Mouse (Mus musculus): Measurements from ENCODE around the gene Jsrp1. TPM values are rescaled to one million over a fixed set of nuclear protein-coding genes. Genes with fewer than 3 reads are reported as not detected.

The Jsrp1 gene
- polyA plus RNA-seq, 1 experiment = not detected

DNA sequence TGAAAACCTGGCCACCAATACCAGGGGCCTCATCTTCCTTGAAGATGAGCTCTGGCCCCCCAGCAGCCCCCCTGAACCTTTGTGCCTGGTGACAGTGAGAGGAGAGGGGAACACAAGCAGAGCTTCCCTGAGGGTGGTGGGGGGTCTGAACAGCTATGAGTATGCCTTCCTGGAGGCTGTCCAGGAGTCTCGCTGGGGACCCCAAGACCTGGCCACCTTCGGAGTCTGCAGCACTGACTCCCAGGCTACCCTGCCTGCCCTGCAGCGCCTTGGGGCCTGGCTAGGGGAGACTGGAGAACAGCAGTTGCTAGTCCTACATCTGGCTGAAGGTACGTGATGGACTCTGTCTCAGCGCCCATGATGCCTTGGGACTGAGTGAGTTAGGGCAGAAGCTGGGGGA is 8.0 kb downstream of the Jsrp1 start:
- no peak overlapping the region for H3K27ac ChIP-seq (ENCODE audit: insufficient read depth, low read depth, low read length)
- peaks cover 15% of the 10 kb centered on the region for H3K27me3 ChIP-seq (ENCODE audit: control insufficient read depth, insufficient read depth, low read length)
- peaks cover 15% of the 10 kb centered on the region for H3K4me1 ChIP-seq (ENCODE audit: control insufficient read depth, insufficient read depth, insufficient read length, low read length)
- H3K4me3 ChIP-seq (ENCODE audit: low read depth, low read length) = no peak overlapping the region
- 97% methylated on average over 5 of the region's 5 CpGs for WGBS
- TF ChIP-seq CTCF (IDR thresholded peaks at IDR 0.05; ENCODE audit: extremely low read depth, insufficient read length, insufficient replicate concordance, low read depth, low read length) (no peak), POLR2A (IDR thresholded peaks at IDR 0.05; ENCODE audit: low read depth, low read length) (no peak)
- peaks cover 37% of the 10 kb centered on the region for H3K36me3 ChIP-seq (ENCODE audit: control insufficient read depth, insufficient read depth, low read length)

DNA sequence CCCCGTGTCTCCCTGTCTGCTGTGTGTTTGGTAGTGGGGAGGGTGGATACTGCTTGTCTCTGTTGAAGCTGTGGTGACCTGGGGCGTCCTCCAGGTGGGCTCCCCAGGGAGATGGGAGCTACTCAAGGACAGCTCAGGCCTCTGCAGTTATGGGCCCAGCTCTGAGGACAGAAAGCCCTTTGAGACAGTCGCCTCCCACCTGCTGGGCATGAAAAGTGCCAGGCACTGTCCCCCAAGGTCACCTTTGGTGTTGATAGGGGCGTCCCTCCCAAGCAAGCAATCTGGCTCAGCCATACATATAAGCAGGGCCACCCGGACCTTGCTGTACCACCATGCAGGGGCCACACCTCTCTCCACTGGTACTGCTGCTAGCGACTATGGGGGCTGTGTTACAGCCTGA is 8.4 kb downstream of the Jsrp1 start, which contains the start of gene Amh:
TSS of gene Amh (plus strand) at position 328 of the 400 bp plus-strand sequence.
- Histone ChIP-seq H3K27me3 (ENCODE audit: control insufficient read depth, insufficient read depth, low read length) (peaks cover 11% of the 10 kb centered on the region), H3K4me3 (ENCODE audit: low read depth, low read length) (no peak within 1 kb of the TSS), H3K4me1 (ENCODE audit: control insufficient read depth, insufficient read depth, insufficient read length, low read length) (peaks cover 15% of the 10 kb centered on the region), H3K27ac (ENCODE audit: insufficient read depth, low read depth, low read length) (no peak within 1 kb of the TSS), H3K36me3 (ENCODE audit: control insufficient read depth, insufficient read depth, low read length) (peaks cover 37% of the 10 kb centered on the region)
- WGBS = 71% methylated on average over 6 of the region's 6 CpGs
- TF ChIP-seq CTCF (IDR thresholded peaks at IDR 0.05; ENCODE audit: extremely low read depth, insufficient read length, insufficient replicate concordance, low read depth, low read length) (no peak), POLR2A (IDR thresholded peaks at IDR 0.05; ENCODE audit: low read depth, low read length) (no peak)

DNA sequence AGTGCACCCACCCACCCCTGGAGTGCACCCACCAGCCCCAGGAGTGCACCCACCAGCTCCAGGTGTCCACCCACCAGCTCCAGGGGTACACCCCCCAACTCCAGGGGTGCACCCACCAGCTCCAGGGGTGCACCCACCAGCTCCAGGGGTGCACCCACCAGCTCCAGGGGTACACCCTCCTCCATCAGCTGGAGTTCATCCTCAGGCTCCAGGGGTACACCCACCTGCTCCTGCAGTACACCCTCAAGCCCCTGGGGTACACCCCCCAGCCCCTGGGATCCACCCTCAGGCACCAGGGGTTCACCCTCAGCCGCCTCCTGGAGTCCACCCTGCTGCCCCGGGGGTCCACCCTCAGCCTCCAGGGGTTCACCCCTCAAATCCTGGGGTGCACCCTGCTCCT is 9.0 kb downstream of the Jsrp1 start:
- TF ChIP-seq CTCF (IDR thresholded peaks at IDR 0.05; ENCODE audit: extremely low read depth, insufficient read length, insufficient replicate concordance, low read depth, low read length) (no peak), POLR2A (IDR thresholded peaks at IDR 0.05; ENCODE audit: low read depth, low read length) (no peak)

DNA sequence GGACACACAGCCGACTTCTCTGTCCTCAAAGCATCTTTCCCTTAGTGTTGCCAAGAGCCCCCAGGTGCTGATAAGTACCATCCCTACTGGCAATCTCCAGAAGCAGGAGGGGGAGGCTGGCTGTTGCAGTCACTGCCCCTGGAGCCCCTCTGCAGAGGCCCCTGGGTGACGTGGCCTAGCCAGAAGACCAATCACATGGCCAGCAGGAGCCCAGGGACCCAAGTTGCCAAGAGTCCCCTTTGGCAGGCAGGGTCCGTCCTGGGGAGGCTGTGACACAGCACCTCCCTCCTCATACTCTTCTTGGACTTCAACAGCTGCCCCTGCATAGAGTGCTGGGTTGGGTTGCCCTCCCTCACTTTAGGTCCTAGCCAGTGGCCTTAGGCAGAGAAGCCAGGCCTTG is 10.3 kb downstream of the Jsrp1 start:
- H3K4me1 ChIP-seq (ENCODE audit: control insufficient read depth, insufficient read depth, insufficient read length, low read length) = peaks cover 18% of the 10 kb centered on the region
- no peaks in the 10 kb centered on the region; the same call in 1 of the 2 replicates for H3K27me3 ChIP-seq (ENCODE audit: control insufficient read depth, insufficient read depth, low read length)
- H3K27ac ChIP-seq (ENCODE audit: insufficient read depth, low read depth, low read length) = no peak overlapping the region
- peaks cover 37% of the 10 kb centered on the region for H3K36me3 ChIP-seq (ENCODE audit: control insufficient read depth, insufficient read depth, low read length)
- WGBS = 85% methylated on average over 3 of the region's 3 CpGs
- TF ChIP-seq CTCF (IDR thresholded peaks at IDR 0.05; ENCODE audit: extremely low read depth, insufficient read length, insufficient replicate concordance, low read depth, low read length) (no peak), POLR2A (IDR thresholded peaks at IDR 0.05; ENCODE audit: low read depth, low read length) (peak; percentile 17; the same call in 1 of the 2 replicates)
- no peak overlapping the region for H3K4me3 ChIP-seq (ENCODE audit: low read depth, low read length)

More for the DNA sequence above, 9.0 kb downstream of the Jsrp1 start:
- H3K4me1 ChIP-seq (ENCODE audit: control insufficient read depth, insufficient read depth, insufficient read length, low read length) = peaks cover 19% of the 10 kb centered on the region
- H3K27ac ChIP-seq (ENCODE audit: insufficient read depth, low read depth, low read length) = no peak overlapping the region
- no peak overlapping the region for H3K4me3 ChIP-seq (ENCODE audit: low read depth, low read length)
- 87% methylated on average over 2 of the region's 2 CpGs for WGBS
- H3K36me3 ChIP-seq (ENCODE audit: control insufficient read depth, insufficient read depth, low read length) = peaks cover 37% of the 10 kb centered on the region
- peaks cover 9% of the 10 kb centered on the region for H3K27me3 ChIP-seq (ENCODE audit: control insufficient read depth, insufficient read depth, low read length)

DNA sequence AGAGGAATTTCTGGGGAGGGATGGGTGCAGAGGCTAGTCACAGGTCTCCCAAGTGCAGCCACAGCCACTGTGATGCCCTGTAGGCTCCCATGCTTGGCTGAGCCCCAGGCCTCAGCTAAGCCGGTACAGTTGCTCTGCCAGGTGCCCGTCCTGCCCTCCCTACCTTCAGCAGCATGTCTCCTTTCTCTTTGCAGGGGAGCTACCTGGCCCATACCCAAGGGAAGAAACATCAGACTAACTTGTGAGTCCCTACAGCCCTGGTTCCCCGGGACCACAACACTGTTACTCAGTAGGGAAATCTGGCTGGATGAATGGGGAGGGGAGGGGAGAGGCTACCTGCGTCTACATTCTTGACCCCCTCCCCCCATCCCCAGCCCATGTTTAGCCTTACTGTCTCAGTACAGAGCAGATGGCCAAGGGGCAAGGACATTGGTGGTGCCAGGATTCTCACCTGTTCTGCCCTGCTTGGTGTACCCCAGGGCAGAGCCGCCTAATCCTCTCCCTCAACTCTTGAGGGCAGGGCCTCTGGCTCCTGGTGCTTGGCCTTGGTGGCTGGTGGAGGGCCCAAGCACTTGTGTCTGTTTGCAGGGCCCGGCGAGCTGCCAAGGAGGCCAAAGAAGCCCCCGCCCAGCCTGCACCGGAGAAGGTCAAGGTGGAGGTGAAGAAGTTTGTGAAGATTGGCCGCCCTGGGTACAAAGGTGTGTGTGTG is 10.9 kb downstream of the Jsrp1 start:
- peaks cover 37% of the 10 kb centered on the region for H3K36me3 ChIP-seq (ENCODE audit: control insufficient read depth, insufficient read depth, low read length)
- peaks cover 17% of the 10 kb centered on the region for H3K4me1 ChIP-seq (ENCODE audit: control insufficient read depth, insufficient read depth, insufficient read length, low read length)
- 90% methylated on average over 10 of the region's 10 CpGs for WGBS
- no peaks in the 10 kb centered on the region; the same call in 1 of the 2 replicates for H3K27me3 ChIP-seq (ENCODE audit: control insufficient read depth, insufficient read depth, low read length)
- TF ChIP-seq POLR2A (IDR thresholded peaks at IDR 0.05; ENCODE audit: low read depth, low read length) (no peak), CTCF (IDR thresholded peaks at IDR 0.05; ENCODE audit: extremely low read depth, insufficient read length, insufficient replicate concordance, low read depth, low read length) (no peak)
- no peak overlapping the region for H3K27ac ChIP-seq (ENCODE audit: insufficient read depth, low read depth, low read length)
- H3K4me3 ChIP-seq (ENCODE audit: low read depth, low read length) = no peak overlapping the region

DNA sequence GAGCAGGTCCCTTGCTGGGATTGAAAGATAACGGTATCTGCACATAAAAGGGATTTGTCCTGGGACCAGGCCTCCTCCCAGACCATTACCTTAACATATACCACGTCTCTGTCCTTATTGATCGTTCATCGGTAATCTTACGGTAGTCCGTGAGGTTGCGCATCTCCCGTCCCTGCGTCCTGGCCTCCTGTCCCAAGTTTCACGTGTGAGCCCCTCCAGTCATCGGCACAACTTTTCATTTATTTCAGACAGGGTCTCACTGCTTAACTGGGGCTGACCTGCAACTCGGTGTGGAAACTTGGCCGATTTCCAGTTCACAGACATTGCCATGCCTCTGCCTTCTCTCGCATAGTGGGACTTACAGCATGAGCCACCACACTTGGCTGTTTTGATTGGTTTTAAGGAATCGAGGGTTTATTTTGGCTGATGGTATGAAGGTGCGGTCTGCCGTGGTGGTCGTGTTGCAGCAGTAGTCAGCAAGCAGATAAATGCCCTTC is 14.2 kb downstream of the Jsrp1 start:
- Histone ChIP-seq H3K36me3 (ENCODE audit: control insufficient read depth, insufficient read depth, low read length) (peaks cover 42% of the 10 kb centered on the region), H3K4me3 (ENCODE audit: low read depth, low read length) (peak overlapping the region; percentile 81), H3K27ac (ENCODE audit: insufficient read depth, low read depth, low read length) (peak overlapping the region; percentile 66), H3K4me1 (ENCODE audit: control insufficient read depth, insufficient read depth, insufficient read length, low read length) (peaks cover 7% of the 10 kb centered on the region), H3K27me3 (ENCODE audit: control insufficient read depth, insufficient read depth, low read length) (no peaks in the 10 kb centered on the region)
- WGBS = 1% methylated on average over 18 of the region's 18 CpGs
- no peak for TF ChIP-seq CTCF (IDR thresholded peaks at IDR 0.05; ENCODE audit: extremely low read depth, insufficient read length, insufficient replicate concordance, low read depth, low read length)
- TF ChIP-seq POLR2A (IDR thresholded peaks at IDR 0.05; ENCODE audit: low read depth, low read length) = no peak
